Mouse (Mus musculus): Measurements from ENCODE around the gene Drg2.

- no peak for TF ChIP-seq CTCF (IDR thresholded peaks at IDR 0.05; ENCODE audit: extremely low read depth, insufficient read length, insufficient replicate concordance, low read depth, low read length)
- no peak for TF ChIP-seq POLR2A (IDR thresholded peaks at IDR 0.05; ENCODE audit: low read depth, low read length)
Measured at GRCm38 (mm10) chr11:60508950-60509349, 54.6 kb downstream of the Drg2 start.
